Mouse (Mus musculus) heart, adult 18-20 months (tissue): ENCODE measurements at regions not wholly inside any gene's neighbourhood (a gene's known extent, or its start where the extent isn't known, plus 50 kb on each side); places are given as distances from the start of the nearest gene placed in this dataset.

Source experiments
- DNase-seq, 2 experiments: peaks; one replicate each; pipeline ENCODE4 v3.0.0; 2021 to 2022; ENCODE audit warnings: mixed read lengths in 1 of 2

GRCm38 (mm10) chr10:117541487-117541886 lies 87.8 kb upstream of the Cpm start:
- DNase-seq = peak in 1 of 2 experiments; percentile 8

DNA sequence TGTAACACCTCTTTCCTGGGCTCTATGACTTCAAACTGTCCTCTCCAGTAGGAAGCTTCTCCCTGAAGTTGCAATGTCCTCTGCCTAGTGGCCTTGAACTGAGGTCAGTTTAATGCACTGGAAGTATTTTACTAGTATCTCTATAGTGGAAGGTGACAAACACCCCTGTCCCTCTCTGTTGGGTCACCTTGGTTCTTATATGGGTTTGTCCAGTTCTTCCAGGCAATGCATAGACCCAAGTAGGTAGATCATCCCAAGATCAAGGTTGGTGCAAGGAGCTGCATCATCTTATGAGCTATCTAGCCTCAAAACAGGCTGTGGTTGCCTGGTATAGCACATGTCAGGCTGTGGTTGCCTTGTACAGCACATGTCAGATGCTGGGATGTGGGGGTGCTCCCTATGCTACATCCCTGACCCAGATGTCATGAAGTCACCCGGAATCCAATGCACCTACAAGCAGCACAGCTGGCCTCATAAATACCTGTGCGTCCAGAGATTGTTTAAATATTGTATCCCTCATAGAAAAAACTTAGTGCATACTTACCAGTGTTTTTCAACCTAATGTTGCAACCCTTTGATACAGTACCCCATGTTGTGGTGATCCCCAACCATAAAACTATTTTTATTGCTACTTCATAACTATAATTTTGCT lies 88.4 kb upstream of the Cpm start:
- DNase-seq = no peak

DNA sequence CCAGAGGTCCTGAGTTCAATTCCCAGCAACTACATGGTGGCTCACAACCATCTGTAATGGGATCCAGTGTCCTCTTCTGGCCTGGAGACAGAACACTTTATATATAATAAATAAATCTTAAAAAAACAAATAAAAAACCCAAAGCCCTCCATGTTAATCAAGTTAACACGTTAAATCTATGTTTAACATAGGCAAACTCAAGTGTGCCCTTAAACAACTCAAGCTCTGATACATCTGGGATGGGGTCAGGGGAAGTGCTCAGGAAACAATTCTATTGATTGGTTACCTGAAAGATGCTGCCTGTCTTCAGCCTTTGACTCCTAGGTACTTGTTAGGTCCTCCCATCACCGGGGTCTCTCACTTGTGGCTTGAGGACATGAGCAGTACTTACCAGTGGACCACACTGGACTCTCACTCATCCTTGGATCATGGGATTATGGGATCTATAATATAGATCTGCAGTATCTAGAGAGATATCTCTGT lies 89.1 kb upstream of the Cpm start:
- DNase-seq = no peak

DNA sequence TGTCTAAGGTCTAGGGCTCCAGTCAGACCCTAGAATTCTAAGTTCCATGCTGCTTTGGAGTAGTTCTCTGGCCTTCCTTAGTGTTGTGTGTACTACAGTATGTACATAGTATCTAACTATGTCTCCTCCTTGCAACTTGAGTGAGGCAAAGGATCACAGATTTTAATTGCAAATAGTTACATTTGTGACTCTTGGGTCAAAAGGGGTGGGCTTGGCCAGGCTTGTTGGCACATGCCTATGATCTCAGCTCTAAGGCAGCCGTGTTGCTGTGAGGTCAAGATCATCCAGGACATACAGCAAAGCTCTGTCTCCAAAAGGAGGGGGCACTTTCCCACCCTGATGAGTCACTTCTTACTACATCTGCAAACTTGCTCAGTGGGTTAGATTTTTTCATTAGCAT lies 89.8 kb upstream of the Cpm start:
- no peak for DNase-seq

DNA sequence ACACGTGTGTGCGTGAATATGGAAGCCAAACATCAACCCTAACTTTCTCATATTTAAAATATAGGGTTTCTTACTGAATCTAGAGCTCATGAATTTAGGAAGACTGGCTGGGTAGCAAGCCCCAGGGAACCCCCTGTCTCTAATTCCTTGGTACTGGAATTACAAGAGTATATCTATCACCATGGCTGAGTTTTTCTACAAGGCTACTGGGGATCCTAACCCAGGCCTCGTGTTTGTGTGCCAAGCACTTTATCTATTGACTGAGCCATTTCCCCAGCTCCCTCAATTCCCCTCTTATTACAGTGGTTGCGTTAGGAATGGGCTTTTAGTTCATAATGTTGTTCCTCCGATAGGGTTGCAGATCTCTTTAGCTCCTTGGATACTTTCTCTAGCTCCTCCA lies 90.6 kb upstream of the Cpm start:
- DNase-seq = no peak

DNA sequence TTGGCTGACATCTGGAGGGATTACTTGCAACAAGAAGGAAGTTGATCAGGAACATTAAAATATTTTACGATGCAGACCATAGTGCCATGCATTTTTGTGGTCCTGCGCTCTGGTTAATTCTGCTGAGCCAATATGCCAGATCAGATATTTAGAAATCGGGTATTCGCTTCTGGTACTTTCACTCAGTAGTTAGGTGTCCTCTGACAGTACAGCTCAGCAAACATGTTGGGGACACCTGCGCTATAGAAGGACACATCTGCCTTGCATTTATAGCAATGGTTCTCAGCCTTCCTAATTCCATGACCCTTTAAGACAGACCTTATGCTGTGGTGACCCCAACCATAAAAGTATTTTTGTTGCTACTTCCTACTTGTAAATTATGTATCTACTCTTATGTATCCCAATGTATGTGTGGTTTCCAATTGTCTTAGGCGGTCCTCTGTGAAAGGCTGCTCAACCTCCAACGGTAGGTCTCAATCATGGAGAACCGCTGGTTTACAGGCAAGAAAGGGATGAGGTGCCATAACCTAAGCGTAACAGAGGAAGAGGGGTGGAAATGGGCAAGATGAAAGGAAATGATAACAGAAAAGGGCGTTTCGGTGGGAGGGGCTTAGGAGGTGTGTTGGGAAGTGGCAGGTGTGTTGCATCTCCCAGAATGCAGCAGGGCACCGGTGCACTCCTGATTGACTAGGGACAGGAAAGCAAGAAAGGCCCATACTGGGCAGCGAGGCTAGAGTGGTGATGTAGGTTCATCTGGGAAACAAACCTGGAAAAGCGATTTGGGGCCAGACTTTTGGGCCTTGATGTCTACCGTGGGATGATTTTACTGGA lies 92.3 kb upstream of the Cpm start:
- DNase-seq = no peak

DNA sequence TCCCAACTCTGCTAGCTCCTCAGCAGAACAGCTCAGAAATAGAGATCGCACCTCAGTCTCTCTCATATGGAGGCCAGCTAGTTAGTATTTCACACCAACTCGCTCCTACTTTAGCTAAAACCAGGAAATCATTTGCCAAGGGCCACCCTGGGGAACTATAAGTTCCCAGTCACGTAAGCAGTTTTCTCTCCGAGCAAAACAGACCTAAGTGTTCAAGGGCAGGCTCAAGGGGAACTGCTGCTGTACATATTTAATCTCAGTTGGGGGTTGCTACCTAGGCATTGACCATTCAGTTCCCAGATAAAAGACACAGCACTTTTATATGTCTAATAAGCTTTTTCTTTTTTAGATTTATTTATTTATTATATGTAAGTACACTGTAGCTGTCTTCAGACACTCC lies 93.5 kb upstream of the Cpm start:
- no peak for DNase-seq

GRCm38 (mm10) chr10:117534992-117535719 lies 94.1 kb upstream of the Cpm start:
- no peak for DNase-seq

- DNase-seq = no peak
Measured at GRCm38 (mm10) chr10:117534478-117534877, 94.8 kb upstream of the Cpm start.

- no peak for DNase-seq
Measured at GRCm38 (mm10) chr10:117533541-117534386, 95.5 kb upstream of the Cpm start.

- DNase-seq = no peak
Measured at GRCm38 (mm10) chr10:117532750-117533540, 96.4 kb upstream of the Cpm start.

DNA sequence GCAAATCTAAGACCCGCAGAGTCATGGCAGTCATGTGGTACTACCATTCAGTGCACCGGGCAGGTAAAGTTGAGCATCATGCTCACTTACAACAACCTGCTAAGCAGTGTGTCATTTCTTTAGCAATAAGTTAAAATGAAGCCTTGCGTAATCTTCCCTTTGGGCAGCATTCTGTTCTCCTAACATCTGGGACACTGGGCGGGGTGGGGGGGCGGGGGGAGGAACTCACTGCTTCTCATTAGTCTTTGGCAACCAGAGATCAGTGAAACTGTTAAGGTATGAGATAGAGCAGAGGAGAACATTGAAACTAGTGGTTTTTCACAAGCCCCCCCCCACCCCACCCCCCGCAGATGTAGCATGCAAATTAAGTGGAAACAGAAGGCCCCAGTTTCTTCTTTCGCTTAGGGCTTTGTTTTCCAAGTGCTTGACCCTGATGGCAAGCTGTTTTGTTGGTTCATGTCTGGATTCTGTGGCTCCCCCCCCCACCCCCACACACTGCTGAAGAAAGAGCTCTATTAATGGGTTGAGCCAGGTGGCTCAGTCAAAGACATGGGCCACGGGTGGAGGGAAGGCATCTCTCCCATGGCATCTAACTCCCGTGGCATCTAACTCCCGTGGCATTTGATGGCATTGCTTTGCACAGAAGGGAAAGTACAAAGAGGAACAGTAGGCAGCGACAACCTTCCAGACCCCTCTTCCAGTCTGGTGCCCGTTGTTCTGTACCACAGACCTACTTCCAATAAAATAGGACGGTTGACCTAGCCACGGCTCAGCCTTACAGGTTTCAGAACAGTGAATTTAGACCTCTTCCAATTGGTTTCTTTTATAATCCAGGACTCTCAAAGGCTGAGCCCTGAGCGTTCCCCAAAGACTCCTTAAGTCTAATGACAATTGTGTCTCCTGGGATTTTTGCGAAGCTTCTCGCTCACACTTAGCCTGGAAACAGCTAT lies 97.2 kb upstream of the Cpm start:
- peak in 1 of 2 experiments; percentile 8 for DNase-seq

GRCm38 (mm10) chr10:117530859-117531602 lies 98.3 kb upstream of the Cpm start:
- DNase-seq = no peak

DNA sequence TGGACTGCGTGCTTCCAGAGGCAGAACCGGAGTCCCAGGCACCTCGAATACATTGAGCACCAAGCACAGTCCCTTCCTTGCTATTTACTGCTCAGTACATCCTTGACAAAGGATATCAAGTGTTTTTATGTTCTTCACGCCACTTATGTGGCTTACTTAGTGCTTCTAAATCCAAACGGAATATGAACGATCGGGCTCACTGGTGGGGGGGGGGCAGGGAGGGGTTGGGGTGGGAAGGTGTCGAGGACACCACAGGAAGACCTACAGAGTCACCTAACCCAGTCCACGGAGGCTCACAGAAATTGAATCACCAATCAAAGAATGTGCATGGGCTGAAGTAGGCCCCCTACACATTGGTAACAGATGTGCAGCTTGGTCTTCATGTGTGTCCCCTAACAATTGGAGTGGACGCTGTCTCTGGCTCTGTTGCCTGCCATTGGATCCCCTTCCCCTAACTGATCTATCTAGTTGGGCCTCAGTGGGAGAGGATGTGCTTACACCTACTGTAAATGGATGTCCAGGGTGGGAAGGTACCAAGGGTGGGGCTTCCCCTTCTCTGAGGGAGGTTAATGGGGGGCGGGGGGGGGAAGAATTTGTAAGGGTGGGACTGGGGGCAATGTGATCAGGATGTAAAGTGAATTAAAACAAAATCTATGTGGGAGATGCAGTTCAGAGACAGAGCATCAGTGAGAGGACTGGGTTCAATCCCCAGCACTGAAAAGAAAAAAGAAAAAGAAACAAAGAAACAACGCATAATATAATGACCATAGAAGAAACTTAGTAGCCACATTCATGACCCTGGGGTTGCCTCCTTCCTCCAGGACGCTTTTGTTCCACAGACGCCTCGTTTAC lies 99.1 kb upstream of the Cpm start:
- no peak for DNase-seq

DNA sequence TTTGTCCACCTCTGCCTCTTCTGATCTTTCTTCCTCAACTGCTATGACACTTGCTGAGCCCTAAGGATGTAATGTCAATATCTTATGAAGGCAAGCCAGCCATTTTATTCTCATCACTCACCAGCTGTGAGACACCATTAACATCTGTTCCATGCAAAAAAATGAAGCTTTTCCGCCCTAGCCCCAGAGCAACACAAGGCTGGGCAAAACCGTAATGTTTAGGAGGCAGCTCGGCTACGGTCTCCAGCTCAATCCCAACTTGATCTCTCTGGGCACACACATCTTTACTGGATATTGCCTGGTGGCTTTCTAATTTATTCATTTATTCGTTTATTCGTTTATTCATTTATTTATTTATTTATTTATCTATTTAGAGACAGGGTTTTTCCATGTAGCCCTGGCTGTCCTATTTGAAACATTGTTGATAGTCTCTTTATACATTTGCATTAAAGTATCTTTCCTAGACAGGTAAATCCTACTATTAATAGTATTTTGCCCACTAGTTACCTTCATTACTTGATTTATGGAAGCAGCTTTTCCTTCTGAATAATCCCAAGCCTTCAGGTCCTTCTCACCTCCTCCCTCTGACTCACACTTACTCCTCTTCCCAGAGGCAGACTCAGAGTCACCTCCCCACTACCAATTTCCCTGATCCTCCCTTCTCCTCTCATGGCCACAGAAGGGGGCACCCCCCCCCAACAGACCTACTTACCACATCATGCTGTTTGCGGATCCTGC lies 99.9 kb upstream of the Cpm start:
- no peak for DNase-seq

GRCm38 (mm10) chr10:117528575-117529268 lies 100.6 kb upstream of the Cpm start:
- DNase-seq = no peak

DNA sequence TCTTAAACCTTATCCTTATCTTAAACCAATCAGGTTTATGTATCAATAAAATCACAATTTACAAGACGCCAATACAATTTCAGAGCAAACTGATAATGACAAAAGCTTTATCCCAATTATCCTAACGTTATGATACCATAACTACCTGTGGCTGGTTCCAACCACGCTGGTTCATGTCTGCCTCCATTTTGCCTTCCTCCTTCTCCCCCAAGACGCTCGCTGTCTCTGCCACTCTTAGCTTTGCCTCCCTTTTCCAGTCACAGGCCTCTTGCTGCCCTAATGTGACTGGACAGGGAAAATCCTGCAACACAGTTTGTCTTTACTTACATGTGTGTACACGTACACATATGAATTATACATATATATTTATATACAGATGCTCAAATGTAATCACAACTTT lies 101.3 kb upstream of the Cpm start:
- no peak for DNase-seq
